Mouse (Mus musculus): ENCODE results near the gene B4galt2. TPM values are rescaled to one million over a fixed set of nuclear protein-coding genes. Genes with fewer than 3 reads are reported as not detected.

The B4galt2 gene
- polyA plus RNA-seq, 1 experiment from 2014 or later: 11.9 TPM

- H3K9me3 ChIP-seq (ENCODE audit: control insufficient read depth, low read length): no peaks in the 10 kb centered on the region
- H3K4me1 ChIP-seq (replicated peaks; ENCODE audit: control insufficient read depth, insufficient read depth): peaks cover 9% of the 10 kb centered on the region
- H3K27me3 ChIP-seq (ENCODE audit: control insufficient read depth, insufficient read depth, low read length): no peaks in the 10 kb centered on the region
- H3K4me2 ChIP-seq (replicated peaks; ENCODE audit: low read depth): no peak overlapping the region
- H3K27ac ChIP-seq (replicated peaks): peak overlapping the region; percentile 79
- ATAC-seq (ENCODE audit: low FRiP score, low TSS enrichment) (peak; percentile 59), DNase-seq (ENCODE audit: low spot score) (peak; percentile 56)
- H3K9ac ChIP-seq (ENCODE audit: low read length): no peak overlapping the region
- 78% methylated on average over 5 of the region's 5 CpGs for WGBS
- H3K4me3 ChIP-seq (ENCODE audit: low read depth, low read length): no peak overlapping the region
- peaks cover 3% of the 10 kb centered on the region for H3K36me3 ChIP-seq (ENCODE audit: control insufficient read depth, insufficient read depth, low read length)
- no peak for TF ChIP-seq CTCF (IDR thresholded peaks at IDR 0.05; ENCODE audit: low read depth)
- no peak for TF ChIP-seq EP300 (optimal IDR thresholded peaks at IDR 0.05)
These were observed 42.5 kb downstream of the B4galt2 start for GRCm38 (mm10) chr4:117840821-117841220.

GRCm38 (mm10) chr4:117839366-117839765, 43.9 kb downstream of the B4galt2 start:
- ATAC-seq (ENCODE audit: low FRiP score, low TSS enrichment): no peak
- H3K36me3 ChIP-seq (ENCODE audit: control insufficient read depth, insufficient read depth, low read length): no peaks in the 10 kb centered on the region; the same call in 1 of the 2 replicates
- no peak for DNase-seq (ENCODE audit: low spot score)

GRCm38 (mm10) chr4:117837271-117837670, 46.0 kb downstream of the B4galt2 start:
- 59% methylated on average over 4 of the region's 4 CpGs for WGBS
- Histone ChIP-seq H3K27me3 (ENCODE audit: control insufficient read depth, insufficient read depth, low read length) (no peaks in the 10 kb centered on the region), H3K4me3 (ENCODE audit: low read depth, low read length) (no peak overlapping the region), H3K9me3 (ENCODE audit: control insufficient read depth, low read length) (no peaks in the 10 kb centered on the region), H3K4me2 (replicated peaks; ENCODE audit: low read depth) (peak overlapping the region; percentile 95; the same call in 1 of the 2 replicates), H3K36me3 (ENCODE audit: control insufficient read depth, insufficient read depth, low read length) (no peaks in the 10 kb centered on the region), H3K4me1 (replicated peaks; ENCODE audit: control insufficient read depth, insufficient read depth) (peaks cover 9% of the 10 kb centered on the region), H3K9ac (ENCODE audit: low read length) (peak overlapping the region; percentile 62; the same call in 1 of the 2 replicates), H3K27ac (replicated peaks) (no peak overlapping the region)
- DNase-seq (ENCODE audit: low spot score) (no peak), ATAC-seq (ENCODE audit: low FRiP score, low TSS enrichment) (no peak)
- TF ChIP-seq CTCF (IDR thresholded peaks at IDR 0.05; ENCODE audit: low read depth) (no peak), EP300 (optimal IDR thresholded peaks at IDR 0.05) (no peak)

More at GRCm38 (mm10) chr4:117839366-117839765, 43.9 kb downstream of the B4galt2 start:
- H3K4me3 ChIP-seq (ENCODE audit: low read depth, low read length): no peak overlapping the region
- H3K27me3 ChIP-seq (ENCODE audit: control insufficient read depth, insufficient read depth, low read length): no peaks in the 10 kb centered on the region
- no peak overlapping the region for H3K9ac ChIP-seq (ENCODE audit: low read length)
- TF ChIP-seq CTCF (IDR thresholded peaks at IDR 0.05; ENCODE audit: low read depth) (no peak), EP300 (optimal IDR thresholded peaks at IDR 0.05) (no peak)
- no peaks in the 10 kb centered on the region for H3K9me3 ChIP-seq (ENCODE audit: control insufficient read depth, low read length)
- peak overlapping the region; percentile 79; the same call in 1 of the 2 replicates for H3K27ac ChIP-seq (replicated peaks)
- no peak overlapping the region for H3K4me2 ChIP-seq (replicated peaks; ENCODE audit: low read depth)
- 66% methylated on average over 6 of the region's 6 CpGs for WGBS
- peaks cover 9% of the 10 kb centered on the region for H3K4me1 ChIP-seq (replicated peaks; ENCODE audit: control insufficient read depth, insufficient read depth)

- Histone ChIP-seq H3K9me3 (ENCODE audit: control insufficient read depth, low read length) (no peaks in the 10 kb centered on the region), H3K4me1 (replicated peaks; ENCODE audit: control insufficient read depth, insufficient read depth) (peaks cover 9% of the 10 kb centered on the region), H3K9ac (ENCODE audit: low read length) (peak overlapping the region; percentile 62), H3K27me3 (ENCODE audit: control insufficient read depth, insufficient read depth, low read length) (no peaks in the 10 kb centered on the region), H3K4me3 (ENCODE audit: low read depth, low read length) (peak overlapping the region; percentile 60), H3K36me3 (ENCODE audit: control insufficient read depth, insufficient read depth, low read length) (no peaks in the 10 kb centered on the region), H3K4me2 (replicated peaks; ENCODE audit: low read depth) (peak overlapping the region; percentile 95), H3K27ac (replicated peaks) (peak overlapping the region; percentile 84)
- WGBS: under 1% methylated on average over 40 of the region's 48 CpGs
- TF ChIP-seq EP300 (optimal IDR thresholded peaks at IDR 0.05) (no peak), CTCF (IDR thresholded peaks at IDR 0.05; ENCODE audit: low read depth) (no peak)
- ATAC-seq (ENCODE audit: low FRiP score, low TSS enrichment) (peak; percentile 91), DNase-seq (ENCODE audit: low spot score) (peak; percentile 97)
These were observed 47.0 kb downstream of the B4galt2 start for GRCm38 (mm10) chr4:117836204-117836767.

GRCm38 (mm10) chr4:117835531-117836111, 47.7 kb downstream of the B4galt2 start:
- peak; percentile 3 for ATAC-seq (ENCODE audit: low FRiP score, low TSS enrichment)
- Histone ChIP-seq H3K36me3 (ENCODE audit: control insufficient read depth, insufficient read depth, low read length) (no peaks in the 10 kb centered on the region), H3K9ac (ENCODE audit: low read length) (peak overlapping the region; percentile 62), H3K4me2 (replicated peaks; ENCODE audit: low read depth) (peak overlapping the region; percentile 95), H3K27me3 (ENCODE audit: control insufficient read depth, insufficient read depth, low read length) (no peaks in the 10 kb centered on the region), H3K4me1 (replicated peaks; ENCODE audit: control insufficient read depth, insufficient read depth) (peaks cover 10% of the 10 kb centered on the region; the same call in 1 of the 2 replicates), H3K27ac (replicated peaks) (peak overlapping the region; percentile 84), H3K4me3 (ENCODE audit: low read depth, low read length) (peak overlapping the region; percentile 60), H3K9me3 (ENCODE audit: control insufficient read depth, low read length) (no peaks in the 10 kb centered on the region)
- DNase-seq (ENCODE audit: low spot score): peak; percentile 61
- TF ChIP-seq CTCF (IDR thresholded peaks at IDR 0.05; ENCODE audit: low read depth): no peak
- TF ChIP-seq EP300 (optimal IDR thresholded peaks at IDR 0.05): no peak
- under 1% methylated on average over 50 of the region's 60 CpGs for WGBS
